Mouse (Mus musculus) retina, adult 2 months (tissue): ENCODE data around the gene Ube2g2.
"Not testable (repeated sequence)": the region's sequence is repeated elsewhere in the genome, so short reads cannot be mapped to it uniquely, and the experiment has no call there.

ENCODE experiments used
- DNase-seq: peaks from one replicate; pipeline ENCODE4 v3.0.0-alpha.2; 2012; ENCODE audit warnings: low read depth, low spot score

The Ube2g2 gene

GRCm38 (mm10) chr10:77636234-77636922, 14.3 kb downstream of the Ube2g2 start:
- DNase-seq = no peak

- no peak for DNase-seq
Observed at GRCm38 (mm10) chr10:77638956-77639355, 16.9 kb downstream of the Ube2g2 start.

- DNase-seq = no peak
Observed at GRCm38 (mm10) chr10:77643160-77643559, 21.1 kb downstream of the Ube2g2 start.

- DNase-seq = no peak
Observed at GRCm38 (mm10) chr10:77645571-77645970, 23.5 kb downstream of the Ube2g2 start.

- DNase-seq = no peak
Observed at GRCm38 (mm10) chr10:77647461-77647860, 25.4 kb downstream of the Ube2g2 start.

GRCm38 (mm10) chr10:77647901-77648300, 25.8 kb downstream of the Ube2g2 start:
- DNase-seq = no peak

GRCm38 (mm10) chr10:77652046-77652445, 30.0 kb downstream of the Ube2g2 start:
- DNase-seq = no peak

GRCm38 (mm10) chr10:77658286-77658994, 36.4 kb downstream of the Ube2g2 start:
- DNase-seq = no peak

GRCm38 (mm10) chr10:77663949-77664665, 42.0 kb downstream of the Ube2g2 start:
- DNase-seq = no peak

- DNase-seq = no peak
Observed at GRCm38 (mm10) chr10:77666342-77666741, 44.3 kb downstream of the Ube2g2 start.

GRCm38 (mm10) chr10:77667402-77667801, 45.3 kb downstream of the Ube2g2 start:
- DNase-seq = no peak

- no peak for DNase-seq
Observed at GRCm38 (mm10) chr10:77670710-77671109, 48.6 kb downstream of the Ube2g2 start.

- no peak for DNase-seq
Observed at GRCm38 (mm10) chr10:77671519-77671918, 49.4 kb downstream of the Ube2g2 start.

- no peak for DNase-seq
Observed at GRCm38 (mm10) chr10:77673765-77674164, 51.7 kb downstream of the Ube2g2 start.

GRCm38 (mm10) chr10:77677562-77677961, 55.5 kb downstream of the Ube2g2 start:
- DNase-seq = no peak

- no peak for DNase-seq
Observed at GRCm38 (mm10) chr10:77682994-77683393, 60.9 kb downstream of the Ube2g2 start.

GRCm38 (mm10) chr10:77684181-77684580, 62.1 kb downstream of the Ube2g2 start:
- no peak for DNase-seq

- no peak for DNase-seq
Observed at GRCm38 (mm10) chr10:77685895-77686664, 64.0 kb downstream of the Ube2g2 start, which contains the start of gene Tspear. Gene Tspear (plus strand): TSS chr10:77686569.

GRCm38 (mm10) chr10:77687021-77687420, 64.9 kb downstream of the Ube2g2 start:
- no peak for DNase-seq

GRCm38 (mm10) chr10:77690356-77690807, 68.3 kb downstream of the Ube2g2 start, which contains the start of gene Gm19402:
Gene Gm19402 (minus strand): TSS chr10:77690757.
- DNase-seq = not testable (repeated sequence)
